Mouse (Mus musculus) midbrain, embryonic 13.5 days (tissue): ENCODE measurements around the gene Dclk1. TPM values are rescaled to one million over a fixed set of nuclear protein-coding genes. Genes with fewer than 3 reads are reported as not detected.

Source experiments
- ATAC-seq: fragments of 200-750 bp; cut with Nextera tagmentation; 2 replicates; pipeline ENCODE4 v1.8.0; 2017; ENCODE audit warnings: mild to moderate bottlenecking, moderate TSS enrichment, moderate library complexity
- H3K27ac ChIP-seq: fragments of 300-500 bp; sonication (generic); 2 replicates; pipeline ENCODE4 v1.5.1; 2015; ENCODE audit warnings: inconsistent platforms, mild to moderate bottlenecking, moderate library complexity
- H3K27me3 ChIP-seq: fragments of 300-500 bp; sonication (generic); 2 replicates; pipeline ENCODE4 v1.6.1; 2015; ENCODE audit warnings: mild to moderate bottlenecking, inconsistent platforms
- H3K36me3 ChIP-seq: fragments of 300-500 bp; sonication (generic); 2 replicates; pipeline ENCODE4 v1.6.1; 2015; ENCODE audit warnings: mild to moderate bottlenecking, inconsistent platforms
- H3K4me1 ChIP-seq: fragments of 300-500 bp; sonication (generic); replicated peaks from 2 replicates; pipeline ENCODE4 v1.6.1; 2015; ENCODE audit warnings: inconsistent platforms
- H3K4me2 ChIP-seq: fragments of 300-500 bp; sonication (generic); replicated peaks from 2 replicates; pipeline ENCODE4 v1.6.1; 2015; ENCODE audit warnings: moderate library complexity, mild to moderate bottlenecking, inconsistent platforms
- H3K4me3 ChIP-seq: fragments of 300-500 bp; sonication (generic); replicated peaks from 2 replicates; pipeline ENCODE4 v1.5.1; 2015; ENCODE audit warnings: mild to moderate bottlenecking, inconsistent platforms
- H3K9ac ChIP-seq: fragments of 300-500 bp; sonication (generic); replicated peaks from 2 replicates; pipeline ENCODE4 v1.6.1; 2015; ENCODE audit warnings: mild to moderate bottlenecking, inconsistent platforms
- H3K9me3 ChIP-seq: fragments of 300-500 bp; sonication (generic); 2 replicates; pipeline ENCODE4 v1.6.1; 2016; ENCODE audit warnings: mild to moderate bottlenecking, inconsistent platforms
- WGBS: fragments of 180-500 bp; shearing (Covaris S2); methylation state at CpG from one replicate; pipeline ENCODE4 v1.1.7; 2015; 5-methylcytosine and 5-hydroxymethylcytosine counted together
- polyA plus RNA-seq: library from polyadenylated mRNA; unstranded; fragments of >200 nt; fragmentation: Nextera tagmentation; extraction: Ambion mirVana; gene quantifications from 2 replicates; pipeline ENCODE4 v1.2.1, GENCODE M21; 2015

The Dclk1 gene
- polyA plus RNA-seq, 1 experiment from 2014 or later = 242 TPM

DNA sequence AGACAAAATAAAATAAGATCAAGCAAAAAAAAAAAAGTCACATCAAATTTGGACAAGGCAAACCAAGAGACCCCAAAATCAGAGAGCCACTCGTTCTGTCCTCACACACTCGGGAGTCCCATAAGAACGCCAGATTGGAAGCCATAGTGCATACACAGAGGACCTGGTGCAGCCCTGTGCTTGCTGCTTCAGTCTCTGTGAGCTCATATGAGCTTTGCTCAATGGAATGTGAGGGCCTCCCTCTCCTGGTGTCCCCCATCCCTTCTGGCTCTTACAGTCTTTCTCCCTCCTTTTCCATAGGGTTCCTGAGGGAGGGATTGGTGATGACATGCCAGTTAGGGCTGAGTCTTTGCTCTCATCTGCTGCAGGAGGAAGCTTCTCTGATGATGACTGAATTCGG, 27.6 kb downstream of the Dclk1 start:
- no peak overlapping the region for H3K27ac ChIP-seq
- H3K4me3 ChIP-seq = no peak overlapping the region
- ATAC-seq = no peak
- no peak overlapping the region for H3K4me2 ChIP-seq
- peaks cover 17% of the 10 kb centered on the region for H3K4me1 ChIP-seq
- WGBS = 85% methylated on average over 4 of the region's 4 CpGs
- no peaks in the 10 kb centered on the region for H3K27me3 ChIP-seq
- peaks cover 17% of the 10 kb centered on the region for H3K36me3 ChIP-seq
- no peak overlapping the region for H3K9ac ChIP-seq
- H3K9me3 ChIP-seq = no peaks in the 10 kb centered on the region

DNA sequence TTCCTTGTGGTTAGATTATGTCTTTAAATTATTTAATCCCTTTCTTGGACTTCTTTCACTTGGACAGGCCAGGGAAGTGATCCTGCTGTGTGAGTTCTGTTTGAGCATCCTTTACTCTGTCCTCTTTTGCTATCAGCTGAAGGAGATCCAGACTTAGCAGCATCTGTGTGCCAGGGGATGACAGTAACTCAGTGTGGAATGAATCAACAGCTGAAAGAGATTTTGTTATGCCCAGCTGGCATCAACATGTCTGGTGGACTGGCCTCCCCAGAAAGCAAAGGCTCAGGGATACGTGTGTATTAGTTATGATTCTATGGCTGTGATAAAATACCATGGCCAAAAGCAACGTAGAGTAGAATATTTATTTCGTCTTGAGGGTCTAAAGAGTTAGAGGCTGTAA, 28.2 kb downstream of the Dclk1 start:
- Histone ChIP-seq H3K27ac (no peak overlapping the region), H3K9ac (no peak overlapping the region), H3K4me2 (no peak overlapping the region), H3K4me1 (peaks cover 17% of the 10 kb centered on the region), H3K4me3 (no peak overlapping the region), H3K9me3 (no peaks in the 10 kb centered on the region), H3K27me3 (no peaks in the 10 kb centered on the region), H3K36me3 (peaks cover 17% of the 10 kb centered on the region)
- ATAC-seq = no peak
- WGBS = 79% methylated on average over 3 of the region's 3 CpGs

DNA sequence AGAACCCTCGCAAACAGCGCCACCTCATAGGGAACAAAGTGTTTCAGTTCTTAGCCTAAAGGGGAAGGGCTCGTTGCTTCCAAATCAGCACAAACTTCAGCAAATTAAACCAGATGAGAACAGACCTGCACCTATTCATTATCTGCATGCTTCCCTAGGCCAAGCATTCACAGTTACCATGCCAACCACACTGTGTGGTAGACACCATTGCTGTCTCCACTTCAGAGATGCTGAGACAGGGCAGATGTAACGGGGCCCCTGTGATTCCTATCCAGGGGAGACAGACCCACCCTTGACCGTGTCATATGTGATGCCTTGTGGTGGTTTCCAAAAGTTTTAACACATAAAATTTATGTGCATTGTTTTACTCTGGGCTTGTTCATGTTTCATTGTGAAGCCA, 28.8 kb downstream of the Dclk1 start:
- peak; percentile 72; the same call in 1 of the 2 replicates for ATAC-seq
- H3K9me3 ChIP-seq = no peaks in the 10 kb centered on the region
- H3K9ac ChIP-seq = no peak overlapping the region
- H3K36me3 ChIP-seq = peaks cover 14% of the 10 kb centered on the region
- H3K27ac ChIP-seq = no peak overlapping the region
- H3K4me2 ChIP-seq = no peak overlapping the region
- peaks cover 17% of the 10 kb centered on the region for H3K4me1 ChIP-seq
- no peak overlapping the region for H3K4me3 ChIP-seq
- 45% methylated on average over 5 of the region's 5 CpGs for WGBS
- H3K27me3 ChIP-seq = no peaks in the 10 kb centered on the region

DNA sequence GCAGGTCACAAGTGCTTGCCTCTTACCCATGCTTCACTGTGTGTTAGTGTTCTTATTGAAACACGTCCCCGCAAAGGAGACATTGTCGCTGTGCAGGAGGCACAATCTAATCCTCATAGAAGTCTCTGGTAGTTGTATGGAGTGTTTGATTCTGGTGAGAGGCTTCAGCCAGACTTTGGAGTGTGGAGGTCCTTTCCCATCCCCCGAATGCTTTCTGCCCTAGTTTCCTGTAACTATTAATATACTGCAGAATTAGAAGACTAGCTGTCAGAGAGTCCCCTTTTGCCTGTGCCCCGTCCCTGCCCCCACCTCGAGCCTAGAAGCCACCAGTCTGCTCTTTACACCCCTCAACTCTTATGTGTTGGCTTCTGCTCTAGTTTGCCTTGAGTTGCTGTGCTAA, 30.4 kb downstream of the Dclk1 start:
- no peak for ATAC-seq
- no peaks in the 10 kb centered on the region for H3K27me3 ChIP-seq
- H3K9me3 ChIP-seq = no peaks in the 10 kb centered on the region
- H3K36me3 ChIP-seq = peaks cover 13% of the 10 kb centered on the region
- H3K9ac ChIP-seq = no peak overlapping the region
- H3K27ac ChIP-seq = no peak overlapping the region
- H3K4me1 ChIP-seq = peaks cover 19% of the 10 kb centered on the region
- H3K4me2 ChIP-seq = no peak overlapping the region
- WGBS = 95% methylated on average over 6 of the region's 6 CpGs
- no peak overlapping the region for H3K4me3 ChIP-seq

DNA sequence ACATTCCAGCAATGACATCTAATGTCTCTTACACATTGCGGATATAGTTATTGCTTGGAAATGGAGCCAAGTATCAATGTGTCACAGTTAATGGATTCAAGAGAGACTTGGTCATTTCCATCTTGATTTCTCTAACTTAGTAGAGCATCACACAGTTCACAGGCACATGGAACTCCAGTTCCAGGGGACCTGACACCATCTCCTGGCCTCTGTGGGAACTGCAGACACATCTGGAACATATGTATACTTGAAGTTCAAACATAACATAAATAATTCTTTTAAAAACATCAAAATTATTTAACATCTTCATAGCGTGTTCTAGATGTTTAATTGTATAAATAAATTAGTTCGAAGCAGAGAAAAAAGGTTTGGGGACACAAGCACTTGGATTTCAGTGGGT, 34.3 kb downstream of the Dclk1 start:
- H3K36me3 ChIP-seq = peaks cover 13% of the 10 kb centered on the region
- H3K4me2 ChIP-seq = no peak overlapping the region
- H3K27me3 ChIP-seq = no peaks in the 10 kb centered on the region
- H3K4me3 ChIP-seq = no peak overlapping the region
- no peak for ATAC-seq
- no peaks in the 10 kb centered on the region for H3K9me3 ChIP-seq
- H3K4me1 ChIP-seq = peaks cover 28% of the 10 kb centered on the region
- no peak overlapping the region for H3K27ac ChIP-seq
- WGBS = 95% methylated on average over 3 of the region's 3 CpGs
- H3K9ac ChIP-seq = no peak overlapping the region

DNA sequence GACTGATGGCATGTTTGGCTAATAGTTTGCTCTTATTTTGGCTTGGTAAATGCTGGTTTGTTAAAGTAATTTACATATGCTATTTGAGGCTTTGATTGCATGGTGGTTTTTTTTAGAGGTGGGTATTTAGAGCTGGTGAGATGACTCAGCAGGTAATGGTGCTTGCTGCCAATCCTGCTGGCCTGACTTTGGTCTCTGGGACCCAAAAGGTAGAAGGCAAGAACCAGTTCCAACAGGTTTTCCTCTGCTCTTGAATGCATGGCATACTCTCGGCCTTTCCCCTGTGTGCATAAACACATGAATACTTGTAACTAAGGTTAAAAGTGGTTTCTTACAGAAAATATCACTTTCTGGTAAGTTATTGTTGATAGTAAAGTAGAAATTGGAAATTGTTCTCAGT, 34.7 kb downstream of the Dclk1 start:
- Histone ChIP-seq H3K9me3 (no peaks in the 10 kb centered on the region), H3K4me2 (no peak overlapping the region), H3K27me3 (no peaks in the 10 kb centered on the region), H3K27ac (no peak overlapping the region), H3K36me3 (peaks cover 13% of the 10 kb centered on the region), H3K4me1 (peaks cover 26% of the 10 kb centered on the region), H3K9ac (no peak overlapping the region), H3K4me3 (no peak overlapping the region)
- WGBS = 95% methylated on average over 1 of the region's 1 CpGs
- ATAC-seq = no peak

DNA sequence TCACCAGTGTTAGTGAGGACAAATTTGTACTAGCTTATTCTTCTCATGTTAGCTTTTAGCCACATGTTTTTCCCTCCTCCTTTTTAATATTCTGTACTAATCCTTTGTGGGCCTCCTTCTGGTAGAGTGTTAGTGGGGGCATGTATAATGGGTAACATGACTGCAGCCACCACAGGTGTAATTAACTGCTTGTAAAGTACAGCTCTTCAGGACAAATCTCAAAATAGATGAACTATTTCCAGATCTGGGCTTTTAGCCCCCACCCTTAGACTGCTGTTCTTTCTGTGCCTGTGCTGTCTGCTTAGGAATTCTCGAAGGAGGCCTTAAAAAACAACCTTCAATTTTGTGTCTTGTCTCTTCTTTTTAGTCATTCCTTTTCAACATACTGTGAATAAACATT, 35.7 kb downstream of the Dclk1 start:
- H3K27me3 ChIP-seq = no peaks in the 10 kb centered on the region
- H3K4me3 ChIP-seq = no peak overlapping the region
- no peaks in the 10 kb centered on the region for H3K9me3 ChIP-seq
- H3K36me3 ChIP-seq = peaks cover 9% of the 10 kb centered on the region
- H3K9ac ChIP-seq = no peak overlapping the region
- no peak overlapping the region for H3K4me2 ChIP-seq
- H3K27ac ChIP-seq = no peak overlapping the region
- WGBS = 87% methylated on average over 1 of the region's 1 CpGs
- ATAC-seq = no peak
- H3K4me1 ChIP-seq = peaks cover 29% of the 10 kb centered on the region

DNA sequence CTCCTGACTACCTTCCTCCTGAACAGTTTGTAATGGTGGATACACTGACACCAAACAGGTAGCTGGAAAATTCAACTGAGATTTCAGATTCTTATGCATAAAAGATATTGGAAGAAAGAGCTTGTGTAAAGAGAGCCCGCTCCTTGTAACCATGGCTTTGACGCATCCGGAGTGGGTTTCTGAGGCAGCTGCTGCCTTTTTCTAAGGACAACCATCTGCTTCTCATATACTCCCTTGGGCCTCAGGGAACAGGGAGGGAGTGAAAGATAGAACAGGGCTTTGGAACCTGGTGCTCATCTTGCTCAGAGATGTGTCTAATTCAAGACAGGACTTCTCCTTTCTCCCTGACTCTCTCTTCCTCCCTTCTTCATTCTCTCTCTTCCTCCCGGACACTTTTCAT, 37.8 kb downstream of the Dclk1 start:
- Histone ChIP-seq H3K36me3 (peaks cover 8% of the 10 kb centered on the region), H3K4me2 (no peak overlapping the region), H3K4me3 (no peak overlapping the region), H3K27me3 (no peaks in the 10 kb centered on the region), H3K27ac (no peak overlapping the region), H3K4me1 (peaks cover 49% of the 10 kb centered on the region), H3K9me3 (no peaks in the 10 kb centered on the region), H3K9ac (no peak overlapping the region)
- no peak for ATAC-seq
- WGBS = 80% methylated on average over 4 of the region's 4 CpGs

DNA sequence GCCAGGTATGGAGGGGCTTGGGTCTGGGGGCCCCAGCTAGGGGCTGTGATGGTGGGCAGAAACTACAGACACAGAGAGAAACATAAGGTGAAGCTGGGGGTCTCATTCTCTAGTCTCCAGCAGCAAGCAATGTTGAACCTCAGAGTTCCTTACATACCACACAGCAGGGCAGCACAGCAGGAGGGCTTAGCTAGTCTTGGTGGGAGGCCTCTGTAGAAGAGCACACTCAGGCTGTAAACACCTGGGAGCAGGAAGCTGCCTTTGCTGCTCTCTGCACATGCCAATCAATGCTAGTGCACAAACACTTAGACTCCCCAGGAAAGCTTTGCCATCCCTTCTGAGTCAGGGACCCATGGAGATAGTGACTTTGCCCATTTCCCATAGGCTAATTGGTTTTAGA, 38.3 kb downstream of the Dclk1 start:
- Histone ChIP-seq H3K4me3 (no peak overlapping the region), H3K4me1 (peaks cover 55% of the 10 kb centered on the region), H3K9ac (no peak overlapping the region), H3K36me3 (peaks cover 8% of the 10 kb centered on the region), H3K27ac (0 out of 2 replicates have a peak overlapping the region, but pooled peaks have one; percentile 5), H3K9me3 (no peaks in the 10 kb centered on the region), H3K27me3 (no peaks in the 10 kb centered on the region), H3K4me2 (no peak overlapping the region)
- ATAC-seq = no peak

DNA sequence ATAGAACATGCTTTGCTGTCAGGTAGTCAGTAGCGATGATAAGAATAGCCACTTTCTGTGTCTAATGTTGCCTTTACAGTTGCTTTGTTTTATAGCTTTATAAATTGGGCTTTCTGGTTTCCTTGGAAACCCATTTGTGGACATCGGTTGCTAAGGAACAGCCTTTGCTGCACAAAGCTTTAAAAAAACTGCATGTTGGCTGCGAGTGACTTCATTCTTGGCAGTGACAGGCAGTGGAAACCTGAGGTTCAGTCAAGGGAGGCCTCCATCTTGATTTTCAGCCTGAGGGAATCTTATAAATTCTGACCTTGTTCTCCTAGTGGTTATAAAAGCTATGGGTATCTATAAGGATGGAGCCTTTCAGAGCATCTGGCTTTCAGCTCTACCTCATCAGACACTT, 42.1 kb downstream of the Dclk1 start:
- peak; percentile 85 for ATAC-seq
- no peak overlapping the region for H3K9ac ChIP-seq
- 8% methylated on average over 3 of the region's 3 CpGs for WGBS

DNA sequence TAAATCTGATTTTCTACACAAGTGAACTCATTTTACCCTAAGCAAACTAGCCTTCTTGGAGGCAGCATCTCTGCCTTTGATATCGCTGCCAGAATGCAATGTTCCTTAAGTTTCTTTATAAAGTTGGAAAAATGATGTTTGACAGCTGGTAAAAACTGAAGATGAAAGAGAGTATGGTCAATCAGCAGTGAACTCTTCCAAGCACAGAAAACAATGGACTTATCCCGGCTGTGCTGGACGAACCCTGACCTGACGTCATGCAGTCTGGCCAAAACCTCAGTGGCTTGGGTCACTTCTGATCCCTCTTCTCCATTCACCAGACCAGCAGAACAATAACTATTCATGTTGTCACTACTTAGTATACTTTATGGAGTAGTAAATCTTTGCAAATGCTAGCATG, 46.6 kb downstream of the Dclk1 start:
- no peak for ATAC-seq
- Histone ChIP-seq H3K27me3 (no peaks in the 10 kb centered on the region), H3K4me2 (no peak overlapping the region), H3K9ac (no peak overlapping the region), H3K4me1 (peaks cover 27% of the 10 kb centered on the region), H3K4me3 (no peak overlapping the region), H3K9me3 (no peaks in the 10 kb centered on the region), H3K27ac (no peak overlapping the region), H3K36me3 (no peaks in the 10 kb centered on the region)
- whole genome bisulfite sequencing = 36% methylated on average over 4 of the region's 4 CpGs

More for the DNA sequence above, 42.1 kb downstream of the Dclk1 start:
- H3K4me3 ChIP-seq = no peak overlapping the region
- H3K27me3 ChIP-seq = no peaks in the 10 kb centered on the region
- no peaks in the 10 kb centered on the region for H3K36me3 ChIP-seq
- peak overlapping the region; percentile 79 for H3K27ac ChIP-seq
- H3K4me2 ChIP-seq = peak overlapping the region; percentile 25; the same call in 1 of the 2 replicates
- H3K9me3 ChIP-seq = no peaks in the 10 kb centered on the region
- H3K4me1 ChIP-seq = peaks cover 41% of the 10 kb centered on the region

DNA sequence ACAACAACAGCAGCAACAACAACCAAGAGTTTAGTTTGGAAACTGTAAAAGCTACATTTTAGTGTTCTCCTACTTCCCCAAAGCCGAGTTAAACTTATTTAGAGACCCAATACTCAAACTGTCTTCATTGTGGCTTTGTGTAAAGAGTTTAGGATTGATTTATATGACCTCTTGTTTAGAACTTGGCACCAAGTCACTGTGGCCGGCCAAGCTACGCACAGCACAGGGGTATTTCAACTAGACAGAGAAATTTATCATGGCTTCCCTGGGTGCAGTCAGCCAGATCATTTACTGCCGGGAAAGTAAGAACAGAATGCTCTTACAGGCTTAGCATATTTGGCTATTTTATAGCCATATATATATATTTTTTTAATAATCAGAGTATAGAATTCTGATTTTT, 49.8 kb downstream of the Dclk1 start:
- Histone ChIP-seq H3K4me3 (no peak overlapping the region), H3K9me3 (no peaks in the 10 kb centered on the region), H3K27ac (no peak overlapping the region), H3K4me1 (peaks cover 11% of the 10 kb centered on the region), H3K4me2 (no peak overlapping the region), H3K27me3 (no peaks in the 10 kb centered on the region), H3K36me3 (no peaks in the 10 kb centered on the region), H3K9ac (no peak overlapping the region)
- 81% methylated on average over 4 of the region's 4 CpGs for WGBS
- ATAC-seq = no peak

DNA sequence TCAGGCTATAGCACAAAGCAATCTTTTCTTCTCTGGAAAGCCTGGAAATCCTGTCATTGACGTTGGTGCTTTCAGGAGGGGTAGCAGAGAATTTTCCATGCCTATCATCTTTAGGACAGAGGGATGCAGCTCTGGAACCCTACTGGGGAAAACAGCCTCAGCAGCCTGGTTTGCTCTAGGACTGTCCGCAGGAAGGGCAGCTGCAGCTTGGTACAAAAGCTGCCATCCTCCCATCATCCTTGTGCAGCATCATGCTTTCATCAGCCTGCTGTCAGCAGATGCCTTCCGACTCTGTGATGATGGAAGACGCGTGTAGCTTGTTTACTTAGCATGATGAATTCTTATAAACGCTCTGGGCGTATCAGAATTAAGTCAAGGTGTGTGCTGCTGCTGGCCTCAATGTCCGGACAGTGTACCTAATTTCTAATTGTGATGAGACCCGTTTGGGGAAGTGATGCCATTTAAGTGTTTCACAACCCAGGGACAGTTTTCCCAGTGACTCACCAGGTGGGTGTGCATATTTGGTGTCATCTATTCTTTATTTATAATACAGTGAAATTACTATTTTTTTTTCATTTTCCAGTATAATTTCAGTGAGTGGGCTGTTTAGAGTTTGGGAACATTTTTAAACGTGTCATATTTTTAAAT, 50.7 kb downstream of the Dclk1 start:
- H3K36me3 ChIP-seq = no peaks in the 10 kb centered on the region
- peak overlapping the region; percentile 64; the same call in 1 of the 2 replicates for H3K27ac ChIP-seq
- H3K9me3 ChIP-seq = no peaks in the 10 kb centered on the region
- ATAC-seq = 0 out of 2 replicates have a peak, but pooled peaks have one; percentile 45
- H3K4me3 ChIP-seq = no peak overlapping the region
- H3K27me3 ChIP-seq = no peaks in the 10 kb centered on the region
- peaks cover 11% of the 10 kb centered on the region for H3K4me1 ChIP-seq
- no peak overlapping the region for H3K9ac ChIP-seq
- 59% methylated on average over 10 of the region's 10 CpGs for WGBS
- H3K4me2 ChIP-seq = no peak overlapping the region
